Mouse (Mus musculus) common myeloid progenitor, adult 5-6 weeks (primary cell): ENCODE data around the gene Ptprd. TPM values are rescaled to one million over a fixed set of nuclear protein-coding genes. Genes with fewer than 3 reads are reported as not detected.

Experiments
- ATAC-seq: replicated peaks from 2 replicates; pipeline ENCODE4 v1.8.0; 2016; ENCODE audit warnings: low read depth, mild to moderate bottlenecking, moderate TSS enrichment, inconsistent platforms; ENCODE audit not compliant: poor library complexity, severe bottlenecking
- total RNA-seq: library from RNA; stranded (forward); fragments of 200-1000, 187-1606 nt; gene quantifications from 2 replicates; pipeline ENCODE4 v1.2.3, GENCODE M21; 2017

Ptprd gene
- total RNA-seq, 1 experiment from 2014 or later, result not detected

DNA sequence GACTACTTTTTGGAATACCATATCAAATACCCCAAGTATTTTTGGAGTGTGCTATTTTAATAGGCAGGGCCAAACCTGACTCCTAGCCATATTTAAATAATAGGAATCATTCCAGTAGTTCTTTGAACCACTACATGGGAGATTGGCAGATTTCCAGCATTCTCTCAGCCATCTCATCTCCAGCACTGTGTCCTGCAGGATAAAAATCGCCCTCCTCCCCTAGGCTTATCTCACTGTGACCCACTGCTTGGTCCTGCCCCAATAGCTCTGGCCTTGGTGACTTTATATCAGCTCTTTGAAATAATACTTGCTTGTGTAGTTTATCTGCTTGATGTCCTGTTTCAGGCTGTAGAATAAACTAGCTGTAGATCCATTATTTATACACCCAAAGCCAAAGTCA, 1850.2 kb downstream of the Ptprd start:
- no peak for ATAC-seq

DNA sequence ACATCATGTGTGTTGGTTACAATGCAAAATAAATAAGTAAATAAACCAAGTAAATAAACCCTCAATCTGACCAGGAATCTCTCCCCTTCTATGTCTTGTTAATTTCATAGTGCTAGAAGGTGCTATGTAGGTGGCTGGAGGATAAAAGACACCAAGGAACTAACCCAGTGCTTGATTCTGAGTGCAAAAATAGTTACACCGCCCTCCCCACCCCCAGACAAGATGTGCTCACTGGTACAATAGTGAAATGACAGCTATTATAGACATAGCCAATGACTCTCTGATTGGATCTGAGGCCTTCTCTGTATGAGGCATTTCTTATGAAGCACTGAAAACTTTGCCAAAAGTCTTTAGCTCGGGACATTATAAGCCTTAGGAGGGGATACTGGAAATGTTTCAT, 1857.6 kb downstream of the Ptprd start:
- ATAC-seq, result no peak

DNA sequence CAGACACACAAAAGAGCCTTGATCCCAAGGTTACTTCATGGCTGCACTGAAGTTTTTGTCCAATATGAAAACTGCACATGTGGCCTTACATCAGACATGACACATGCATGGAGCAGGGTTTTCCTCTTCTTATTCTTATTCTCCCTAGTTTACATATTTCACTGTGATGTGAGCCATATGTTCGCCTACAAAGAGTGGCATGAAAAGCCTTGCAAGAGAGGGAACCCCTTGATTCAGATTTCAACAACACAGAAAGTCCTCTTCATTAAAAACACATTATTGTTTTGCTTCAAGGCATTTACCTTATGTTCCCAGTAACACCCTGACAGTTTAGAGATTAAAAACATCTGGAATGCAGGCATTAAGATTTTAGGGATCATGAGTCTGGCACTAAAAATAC, 1859.3 kb downstream of the Ptprd start:
- ATAC-seq, result no peak

DNA sequence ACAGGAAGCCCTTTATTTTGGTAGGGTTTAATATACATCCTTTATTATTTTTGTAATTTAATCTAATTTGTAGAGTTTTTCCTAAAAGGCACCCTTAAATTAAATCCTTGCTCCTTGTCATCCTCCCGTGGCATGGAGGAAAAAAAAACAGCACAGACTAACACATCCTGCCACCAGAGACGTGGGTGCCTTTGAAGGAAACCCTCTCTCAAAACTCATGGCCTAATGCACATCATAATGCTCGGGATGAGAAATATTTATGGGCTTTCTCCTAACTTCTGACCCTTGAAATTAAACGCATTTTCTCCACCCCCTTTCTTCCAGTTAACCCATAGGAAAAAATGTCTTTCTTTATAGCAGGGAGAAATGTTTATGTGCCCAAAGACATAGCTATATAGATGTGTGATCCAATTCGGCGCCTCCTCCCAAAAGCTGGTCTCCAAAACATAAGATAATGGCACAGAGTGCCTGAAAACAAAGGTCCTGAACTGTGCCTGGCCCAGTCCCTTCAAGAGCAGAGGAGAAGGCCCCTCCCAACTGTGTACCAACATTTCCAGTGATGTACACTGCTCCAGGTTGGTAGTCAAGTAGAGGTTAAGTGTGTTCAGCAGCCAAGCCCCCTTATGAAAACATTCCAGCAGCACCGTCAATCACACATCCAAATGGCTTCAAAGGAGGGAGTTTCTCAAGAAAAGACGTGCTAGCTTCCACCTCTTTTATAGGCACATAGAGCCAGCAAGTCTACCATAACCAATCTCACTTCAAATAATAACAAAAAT, 1860.4 kb downstream of the Ptprd start:
- no peak for ATAC-seq

DNA sequence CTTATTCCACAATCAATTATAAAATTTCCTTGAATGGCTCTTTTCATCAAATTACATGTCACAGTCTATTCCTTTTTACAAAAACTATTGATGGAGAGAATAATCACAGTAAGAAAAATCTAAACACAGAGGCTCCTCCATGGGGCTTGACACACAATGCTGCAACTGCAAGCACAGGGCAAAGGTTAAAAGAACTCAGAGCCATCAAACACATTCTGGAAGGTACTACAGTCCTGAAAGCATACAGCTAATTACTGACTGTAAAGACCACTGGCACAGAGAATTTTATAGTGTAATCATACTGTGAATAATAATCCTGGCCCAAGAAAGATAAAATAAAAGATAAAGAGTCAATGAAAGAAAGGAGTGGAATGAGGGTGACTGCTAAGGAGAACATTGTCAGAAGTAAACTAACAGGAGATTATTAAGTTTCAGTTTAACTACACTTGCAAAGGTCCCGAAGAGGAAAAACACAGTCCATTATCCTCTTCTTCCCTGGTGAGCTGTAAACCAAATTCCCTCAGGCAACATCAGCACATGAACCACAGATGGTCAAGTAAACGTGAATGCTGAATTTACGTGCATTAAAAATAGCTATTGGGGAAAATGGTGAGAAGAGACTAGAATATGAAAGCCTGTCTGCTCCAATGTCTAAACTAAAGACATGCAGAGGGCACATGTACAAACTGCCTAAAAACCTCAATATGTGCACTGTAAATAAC, 1861.4 kb downstream of the Ptprd start:
- ATAC-seq, result no peak

DNA sequence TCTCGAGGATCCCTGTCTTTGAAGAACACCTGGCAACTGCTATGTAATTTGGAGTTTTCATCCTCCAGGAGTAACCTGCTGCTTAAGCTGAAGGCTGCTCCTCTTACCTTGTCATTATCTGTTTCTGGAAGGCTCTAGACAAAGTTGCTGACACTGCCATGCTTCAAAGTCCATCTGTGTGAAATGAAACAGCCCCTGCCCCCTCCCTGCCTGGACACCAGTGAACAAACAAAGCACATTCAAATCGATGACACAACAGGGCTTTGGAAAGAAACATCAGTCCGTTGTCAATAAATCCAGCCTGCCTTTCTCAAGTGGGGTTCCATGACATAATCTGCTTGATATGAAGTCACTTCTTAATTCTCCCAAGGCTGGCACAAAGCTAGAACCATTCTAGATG, 1867.7 kb downstream of the Ptprd start:
- no peak for ATAC-seq

DNA sequence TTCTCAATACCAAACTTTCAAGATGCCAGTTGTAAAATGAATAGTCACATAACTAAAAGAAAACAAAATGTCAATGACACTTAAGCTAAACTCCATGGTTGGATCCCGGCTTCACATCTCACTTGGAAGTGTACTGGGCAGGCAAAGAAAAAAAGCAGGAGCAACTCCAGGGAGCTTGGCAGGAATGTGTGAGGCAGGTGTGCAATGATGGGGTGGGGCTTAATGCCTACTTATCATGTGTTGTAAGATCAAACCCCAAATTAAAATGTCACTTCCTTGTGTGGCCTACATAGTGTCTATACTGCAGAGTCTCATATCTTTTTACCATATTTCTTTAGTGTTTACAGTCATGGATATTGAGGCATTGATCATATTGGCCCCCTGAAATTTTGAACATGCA, 1873.8 kb downstream of the Ptprd start:
- no peak for ATAC-seq

DNA sequence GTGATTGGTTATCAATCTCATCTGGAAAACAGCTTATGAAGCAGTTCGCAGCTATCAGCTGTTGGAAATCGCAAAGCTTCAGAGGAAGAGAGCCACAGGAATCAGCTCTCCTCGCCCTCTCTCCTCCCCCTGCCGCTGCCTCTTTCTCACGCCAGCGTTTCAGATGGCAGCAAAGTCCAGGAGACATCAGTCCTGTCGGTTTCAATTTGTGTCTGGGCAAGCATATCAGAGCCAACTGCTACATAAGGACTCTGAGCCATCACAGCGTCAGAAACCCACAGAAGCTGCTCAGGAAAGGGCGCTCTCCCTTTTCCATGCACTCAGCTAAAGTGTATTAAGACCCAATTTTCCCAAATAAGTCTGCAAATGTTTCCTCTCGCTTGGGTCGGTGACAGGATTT, 1884.4 kb downstream of the Ptprd start:
- no peak for ATAC-seq

DNA sequence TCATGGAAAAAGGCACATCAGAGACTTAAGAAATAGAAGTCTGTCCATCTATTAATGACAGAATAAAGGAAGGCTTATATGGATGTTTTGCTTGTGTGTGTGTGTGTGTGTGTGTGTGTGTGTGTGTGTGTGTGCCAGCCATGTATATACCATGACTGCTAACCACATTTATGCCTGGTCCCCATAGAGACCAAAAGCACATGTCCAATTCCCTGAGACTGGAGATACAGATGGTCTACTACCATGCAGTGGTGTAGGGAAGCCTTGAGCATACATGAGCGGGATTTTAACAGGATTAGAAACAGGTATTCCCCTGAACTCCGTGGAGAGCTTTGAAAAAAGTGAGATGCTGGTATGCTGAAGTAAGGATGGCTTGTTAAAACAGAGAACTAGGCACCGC, 1886.1 kb downstream of the Ptprd start:
- no peak for ATAC-seq

DNA sequence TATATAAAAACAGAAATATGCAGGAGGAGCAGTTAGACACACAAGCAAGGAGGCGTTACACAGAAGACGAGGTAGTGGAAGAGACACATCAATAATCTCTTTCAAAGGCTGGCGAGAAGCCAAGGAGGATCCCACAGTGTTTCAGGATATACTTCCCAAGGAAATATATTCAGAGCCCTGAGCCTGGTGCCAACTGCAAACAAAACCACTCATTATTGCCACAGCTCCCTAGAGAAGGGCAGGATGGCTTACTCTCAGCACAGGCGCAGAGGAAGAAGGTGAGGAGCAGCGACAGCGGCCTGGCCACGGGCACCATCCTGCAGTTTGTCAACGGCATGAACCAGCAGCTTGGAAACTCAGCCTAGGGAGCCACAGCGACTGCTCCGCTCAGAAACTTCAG, 1886.8 kb downstream of the Ptprd start:
- no peak for ATAC-seq

DNA sequence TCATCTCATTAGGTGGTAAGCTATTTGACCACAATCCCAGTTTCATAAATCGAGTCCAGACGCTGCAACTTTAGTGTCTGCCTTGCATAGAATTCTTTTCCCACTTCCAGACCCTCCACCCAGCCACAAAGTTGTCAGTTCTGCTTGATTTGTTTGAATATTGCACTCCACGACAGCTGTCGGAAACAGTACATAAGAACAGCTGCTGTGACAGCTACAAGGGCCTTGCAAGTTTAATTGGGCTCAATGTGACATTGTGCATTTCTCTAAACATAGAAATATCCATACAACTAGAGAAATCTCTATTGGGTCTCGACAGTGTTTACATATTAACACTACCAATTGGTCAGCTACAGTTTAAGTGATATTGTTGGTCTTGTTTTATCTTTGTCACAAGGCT, 1887.3 kb downstream of the Ptprd start:
- no peak for ATAC-seq

DNA sequence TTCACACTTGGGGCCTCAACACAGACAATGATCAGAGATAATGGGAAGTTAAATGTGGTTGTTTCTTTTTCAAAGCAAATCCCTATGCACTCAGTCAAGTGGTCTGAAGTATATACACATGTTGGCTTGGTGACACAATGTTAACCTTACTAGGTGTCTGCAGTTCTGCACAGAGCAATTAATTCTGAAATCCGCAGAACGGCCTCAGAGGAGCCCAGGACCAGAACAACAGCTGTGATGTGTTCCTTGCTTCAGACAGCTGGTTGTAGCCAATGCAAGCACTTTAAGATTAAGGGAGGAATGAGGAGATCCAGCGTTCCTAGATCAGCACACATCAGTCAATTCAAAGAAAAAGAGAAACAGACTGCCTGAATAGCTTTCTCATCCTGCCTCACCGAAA, 1891.9 kb downstream of the Ptprd start:
- no peak for ATAC-seq

DNA sequence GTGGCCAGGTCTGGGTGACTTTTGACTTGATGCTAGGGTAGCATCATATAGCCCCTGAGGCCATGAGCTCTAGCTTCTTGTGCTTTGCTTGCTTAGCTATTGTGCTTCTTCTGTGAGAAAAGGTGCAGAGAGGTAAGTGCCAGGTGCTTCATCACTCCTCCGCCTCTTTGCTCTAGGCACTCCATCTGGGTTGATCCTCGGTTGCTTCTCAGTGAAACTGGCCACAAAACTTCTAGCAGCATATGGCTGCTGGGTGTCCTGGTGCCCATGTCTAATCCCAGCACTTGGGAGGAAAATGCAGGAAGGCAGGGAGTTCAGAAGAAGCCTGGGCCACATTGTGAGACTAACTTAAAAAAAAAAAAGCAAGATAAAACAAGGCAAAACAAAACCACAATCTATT, 1895.8 kb downstream of the Ptprd start:
- no peak for ATAC-seq

DNA sequence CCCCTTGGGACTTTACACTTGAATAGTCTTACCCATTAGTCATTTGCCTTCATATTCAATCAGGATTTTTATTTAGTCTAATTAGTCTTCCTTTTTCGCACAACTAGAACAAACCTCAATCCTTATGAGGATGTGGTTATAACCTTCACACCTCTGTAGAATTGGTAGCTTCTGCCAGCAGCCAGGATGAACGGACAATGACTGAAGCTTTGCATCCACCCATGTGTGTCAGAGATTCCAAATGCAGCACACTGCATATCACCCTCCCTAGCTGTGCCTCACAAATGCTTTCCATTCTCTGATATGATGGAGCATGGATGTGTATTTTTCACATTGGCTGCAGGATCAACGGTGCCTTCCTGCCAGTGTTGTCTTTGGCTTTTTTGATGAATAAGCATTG, 1898.0 kb downstream of the Ptprd start:
- no peak for ATAC-seq

DNA sequence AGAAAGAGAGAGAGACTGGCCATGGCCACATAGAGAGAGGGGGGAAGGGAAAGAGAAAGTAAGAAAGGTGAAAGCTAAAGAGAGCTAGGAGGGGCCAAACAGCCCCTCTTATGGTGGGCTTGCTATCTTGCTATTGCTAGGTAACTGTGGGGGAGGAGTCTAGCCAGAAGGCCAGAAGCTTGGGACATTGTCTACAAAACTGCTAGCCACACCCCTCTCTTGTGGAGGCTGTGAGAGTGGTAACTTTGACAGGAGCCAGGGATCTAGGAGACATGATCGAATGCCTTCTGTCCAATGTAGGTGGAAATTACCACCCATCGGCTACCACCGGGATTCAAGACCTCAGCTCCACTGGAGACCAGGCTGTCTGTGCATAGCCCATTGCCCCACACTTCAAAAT, 1899.2 kb downstream of the Ptprd start:
- ATAC-seq, result no peak

DNA sequence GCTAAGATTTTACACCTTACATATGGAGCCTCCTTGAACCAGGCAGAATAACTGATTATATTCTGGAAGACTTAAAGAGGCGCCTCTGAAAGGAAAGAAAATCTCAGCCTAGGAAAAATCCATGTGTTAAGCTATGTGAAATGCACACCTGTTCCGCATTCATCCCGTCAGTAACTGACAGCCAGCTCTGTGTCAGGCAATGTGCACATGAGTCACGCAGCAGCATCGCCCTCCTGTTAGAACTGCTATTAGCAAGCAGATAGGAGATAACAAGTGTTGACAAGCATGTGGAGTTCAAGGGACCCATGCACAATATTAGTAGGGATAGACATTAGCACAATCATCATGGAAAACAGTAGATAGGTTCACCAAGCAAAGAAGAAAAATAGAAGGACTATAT, 1905.8 kb downstream of the Ptprd start:
- ATAC-seq, result no peak

DNA sequence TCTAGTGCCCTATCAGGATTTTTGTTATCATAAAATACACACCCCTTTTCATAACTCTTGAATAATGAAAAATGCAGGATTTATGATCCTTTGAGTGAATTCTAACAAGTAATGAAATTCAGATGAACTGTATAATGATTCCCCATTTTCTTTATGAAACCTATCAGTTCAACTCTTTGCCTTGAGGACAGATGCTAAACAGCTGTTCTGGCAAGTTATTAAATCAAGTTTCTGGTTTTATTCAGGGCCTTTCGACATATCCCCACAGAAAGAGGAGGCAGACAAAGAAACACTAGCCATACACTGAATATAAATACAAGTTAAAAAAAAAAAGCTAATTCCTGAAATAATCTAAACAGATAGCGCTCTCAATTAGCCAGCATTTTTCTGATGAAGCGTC, 1914.4 kb downstream of the Ptprd start:
- ATAC-seq, result no peak

DNA sequence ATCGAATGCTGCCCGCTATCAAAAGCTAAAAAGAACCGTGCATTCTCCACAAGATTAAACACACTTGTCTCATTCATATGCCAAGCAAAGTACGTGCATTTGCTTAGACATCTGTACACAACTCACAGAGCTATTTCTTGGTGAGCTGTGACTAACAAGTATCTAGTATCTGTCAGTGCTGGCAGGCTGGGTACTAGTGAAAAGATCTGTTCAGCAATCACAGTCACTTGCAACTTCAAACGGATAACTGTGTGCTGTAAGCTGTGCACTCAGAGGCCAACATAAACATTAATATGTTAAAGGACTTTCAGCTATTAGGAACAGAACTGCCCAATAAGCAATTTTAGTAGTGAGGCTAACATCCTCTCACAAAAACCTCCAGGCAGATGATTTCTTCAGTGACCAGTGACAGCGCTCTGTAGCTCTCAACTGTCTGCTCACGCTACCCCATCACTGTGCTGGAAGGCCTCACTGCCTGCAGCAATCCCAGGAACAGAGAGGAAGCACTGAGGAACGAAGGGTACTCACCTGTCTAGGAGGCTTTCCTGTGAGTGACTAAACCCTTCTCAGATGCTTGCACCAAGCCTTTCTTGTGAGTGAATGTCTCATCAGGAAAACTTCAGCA, 1918.9 kb downstream of the Ptprd start:
- ATAC-seq, result no peak

DNA sequence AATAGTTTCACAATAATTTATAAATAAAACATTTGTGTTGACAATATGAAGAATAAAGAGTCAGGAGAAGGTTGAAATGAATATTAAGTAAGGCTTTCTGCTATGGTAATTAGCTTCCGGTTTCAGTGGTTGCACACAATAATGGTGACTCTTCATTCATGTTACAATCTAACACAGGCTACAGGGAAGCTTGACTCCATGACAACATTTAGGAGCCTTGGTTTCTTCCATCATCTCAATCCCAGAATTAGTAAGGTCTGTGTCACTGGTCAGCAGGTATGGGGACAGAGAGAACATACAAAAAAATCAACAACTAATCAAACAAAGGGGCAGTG, 1921.3 kb downstream of the Ptprd start:
- ATAC-seq, result no peak

DNA sequence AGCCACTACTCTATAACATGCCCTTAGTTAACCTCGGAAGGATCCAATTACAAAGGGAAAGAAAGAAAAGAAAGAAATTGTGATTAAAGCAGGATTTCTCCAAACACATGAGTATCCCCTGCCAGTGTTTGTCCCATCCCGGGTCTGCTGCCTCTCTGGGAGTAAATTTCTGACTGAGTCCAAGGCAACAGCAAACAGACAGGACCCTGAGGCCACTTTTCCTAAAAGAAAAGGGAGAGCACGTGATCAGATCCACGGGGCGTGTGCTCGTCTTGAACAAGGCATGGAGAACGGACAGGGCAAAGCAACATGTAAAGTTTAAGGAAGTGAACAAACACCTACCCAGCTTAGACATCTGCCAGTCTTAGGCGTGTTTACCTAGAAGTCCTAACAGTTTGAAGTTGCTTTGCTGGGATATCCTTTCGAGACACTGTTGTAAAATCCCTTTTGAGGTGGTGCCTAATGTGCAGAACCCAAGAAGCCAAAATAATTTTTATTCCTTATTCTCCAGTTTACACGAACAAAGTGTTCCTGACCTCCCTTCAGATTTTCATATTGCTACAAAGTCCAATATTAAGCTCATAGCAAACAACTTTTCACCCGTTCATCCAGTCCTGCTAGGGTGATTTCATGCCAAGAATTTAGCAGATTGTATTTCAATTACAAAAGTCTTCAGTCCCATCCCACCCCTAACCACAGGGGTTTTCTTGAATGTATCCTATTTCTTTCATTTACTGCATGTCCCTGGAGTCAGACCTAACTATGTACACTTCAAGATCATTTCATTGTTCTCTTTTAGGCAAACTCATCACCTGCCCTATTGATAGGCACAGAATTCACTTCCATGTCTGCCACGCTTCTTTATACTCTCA, 1921.9 kb downstream of the Ptprd start:
- ATAC-seq, result no peak

DNA sequence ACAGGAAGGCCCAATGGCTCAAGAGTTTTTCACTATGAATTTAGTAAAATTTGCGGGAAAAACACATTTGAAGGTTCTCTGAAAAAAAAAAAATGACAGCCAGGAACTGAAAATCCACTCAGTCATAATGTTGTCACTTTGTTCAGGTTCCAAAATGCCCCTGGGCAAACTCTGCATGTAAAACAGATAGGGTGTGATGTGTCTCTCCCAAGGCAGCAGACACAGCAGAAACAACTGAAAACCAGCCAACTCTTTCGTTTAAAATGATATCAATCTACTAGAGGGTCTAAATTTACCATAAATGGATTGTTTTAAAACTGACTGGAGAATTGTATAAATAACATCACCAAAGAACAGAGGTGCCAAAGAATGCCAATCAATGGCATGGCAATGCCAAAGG, 1925.7 kb downstream of the Ptprd start:
- no peak for ATAC-seq
